Mouse (Mus musculus) G1E (cell line): ENCODE results near the gene Cfap20.

Experiments used
- CTCF ChIP-seq: IDR thresholded peaks from 2 replicates; pipeline ENCODE4 v1.5.1; 2012; ENCODE audit warnings: low read depth, low read length, inconsistent platforms, mixed read lengths
- GATA2 ChIP-seq: IDR thresholded peaks from 2 replicates; pipeline ENCODE4 v1.6.1; 2012; ENCODE audit warnings: low read depth, low read length, inconsistent platforms, borderline replicate concordance

- no peak for TF ChIP-seq CTCF
- TF ChIP-seq GATA2, result no peak
Observed at GRCm38 (mm10) chr8:95435471-95435870, 802 bp upstream of the Cfap20 start.
